In genomic region chr5:143315514-143315888, GRCm38 (mm10) we compare ENCODE assay signal across 9 mouse cellular contexts. TPM values are rescaled to one million over a fixed set of nuclear protein-coding genes. Genes with fewer than 3 reads are reported as not detected.
DNase-seq lines count a peak whose midpoint lies in the region; ATAC-seq lines count a peak whose summit lies in the region.
"Had no signal": no experiment of that assay in that cellular context is flagged by ENCODE, and none has a peak within 500 bp of the region (broad histone marks: within the 10 kb centered on the region; RNA-seq: fewer than 3 reads in every experiment).

No protein-coding gene starts in this region.

- H3K27me3 ChIP-seq in megakaryocyte, embryonic 14.5 days (replicated peaks) = no peaks in the 10 kb centered on the region
- H3K27me3 ChIP-seq in forebrain, embryonic 15.5 days = no peaks in the 10 kb centered on the region
- H3K27me3 ChIP-seq in liver, embryonic 12.5 days (replicated peaks) = no peaks in the 10 kb centered on the region

- 14% methylated on average over 8 of the region's 8 CpGs for WGBS in forebrain, embryonic 15.5 days
- 15% methylated on average over 8 of the region's 8 CpGs for WGBS in liver, embryonic 12.5 days (ENCODE audit: insufficient replicate concordance)

- peaks cover 50% of the 10 kb centered on the region for H3K4me1 ChIP-seq in megakaryocyte, embryonic 14.5 days
- H3K4me1 ChIP-seq in forebrain, embryonic 15.5 days = peaks cover 31% of the 10 kb centered on the region
- H3K4me1 ChIP-seq in liver, embryonic 12.5 days = peaks cover 46% of the 10 kb centered on the region

- peak overlapping the region; percentile 98 for H3K27ac ChIP-seq in forebrain, embryonic 15.5 days (replicated peaks)
- peak overlapping the region; percentile 89 for H3K27ac ChIP-seq in liver, embryonic 12.5 days

- H3K36me3 ChIP-seq in megakaryocyte, embryonic 14.5 days (replicated peaks; ENCODE audit: low read length) = peaks cover 78% of the 10 kb centered on the region
- peaks cover 61% of the 10 kb centered on the region for H3K36me3 ChIP-seq in forebrain, embryonic 15.5 days
- peaks cover 80% of the 10 kb centered on the region for H3K36me3 ChIP-seq in liver, embryonic 12.5 days

- H3K9ac ChIP-seq in forebrain, embryonic 15.5 days (replicated peaks) = no peak overlapping the region
- peak overlapping the region; percentile 95 for H3K9ac ChIP-seq in liver, embryonic 12.5 days

- H3K4me3 ChIP-seq in megakaryocyte, embryonic 14.5 days (replicated peaks) = peak overlapping the region; percentile 99
- peak overlapping the region; percentile 99 for H3K4me3 ChIP-seq in forebrain, embryonic 15.5 days
- peak overlapping the region; percentile 75 for H3K4me3 ChIP-seq in liver, embryonic 12.5 days

- DNase-seq in right cerebral cortex, postnatal 36 days (ENCODE audit: low spot score in 2 of 2) = no peak
- no peak for DNase-seq in layer of hippocampus, postnatal 14 days (ENCODE audit: low spot score in 2 of 2)
- no peak for DNase-seq in cerebellum, postnatal 10 days

- no peaks in the 10 kb centered on the region for H3K9me3 ChIP-seq in megakaryocyte, embryonic 14.5 days
- no peaks in the 10 kb centered on the region for H3K9me3 ChIP-seq in forebrain, embryonic 15.5 days
- H3K9me3 ChIP-seq in liver, embryonic 12.5 days (replicated peaks) = no peaks in the 10 kb centered on the region

- no peak for ATAC-seq in megakaryocyte, adult 5-6 weeks (ENCODE audit: poor library complexity, severe bottlenecking)
- no peak; the same call in 1 of the 2 replicates for ATAC-seq in forebrain, embryonic 15.5 days (replicated peaks)
- peak; percentile 8; the same call in 1 of the 2 replicates for ATAC-seq in liver, embryonic 12.5 days

- H3K4me2 ChIP-seq in forebrain, embryonic 15.5 days (replicated peaks) = peak overlapping the region; percentile 88
- H3K4me2 ChIP-seq in liver, embryonic 12.5 days = peak overlapping the region; percentile 95

RNA-seq across cellular contexts. Expression of gene E130309D02Rik, which starts 0.3 kb away (rescaled TPM):
- polyA plus RNA-seq in megakaryocyte, embryonic 14.5 days (2012; ENCODE audit: insufficient read depth, low replicate concordance) = 53.2 and 90.1 TPM in 2 replicates
- 22.4 TPM in 2 replicates for total RNA-seq in megakaryocyte, adult 5-6 weeks (2015)
- total RNA-seq in megakaryocyte, adult 5-6 weeks (2017) = 10.2 and 13.7 TPM in 2 replicates
- polyA plus RNA-seq in forebrain, embryonic 15.5 days (2015; fragmentation: Nextera tagmentation; extraction: Ambion mirVana) = 47.9 and 50.4 TPM in 2 replicates
- 43.6 and 44.8 TPM in 2 replicates for polyA plus RNA-seq in liver, embryonic 12.5 days (2016; fragmentation: Nextera tagmentation; extraction: Ambion mirVana)
- total RNA-seq in layer of hippocampus, postnatal 14 days (2021) = 10 to 100 TPM; 20.8 to 23.1 TPM

RNA-seq across cellular contexts. Expression of gene Zdhhc4, which starts 13.6 kb away (rescaled TPM):
- polyA plus RNA-seq in megakaryocyte, embryonic 14.5 days (2012; ENCODE audit: insufficient read depth, low replicate concordance) = 56.0 and 65.8 TPM in 2 replicates
- 48.5 and 55.0 TPM in 2 replicates for total RNA-seq in megakaryocyte, adult 5-6 weeks (2015)
- total RNA-seq in megakaryocyte, adult 5-6 weeks (2017) = 22.3 and 24.6 TPM in 2 replicates
- 73.5 and 75.0 TPM in 2 replicates for polyA plus RNA-seq in forebrain, embryonic 15.5 days (2015; fragmentation: Nextera tagmentation; extraction: Ambion mirVana)
- polyA plus RNA-seq in liver, embryonic 12.5 days (2016; fragmentation: Nextera tagmentation; extraction: Ambion mirVana) = 41.9 and 42.9 TPM in 2 replicates
- total RNA-seq in layer of hippocampus, postnatal 14 days (2021) = 10 to 100 TPM; 41.8 to 47.1 TPM

RNA-seq across cellular contexts. Expression of gene Zfp853, which starts 22.1 kb away (rescaled TPM):
- 0.06 TPM in 1 of 2 replicates, not detected in the other for polyA plus RNA-seq in megakaryocyte, embryonic 14.5 days (2012; ENCODE audit: insufficient read depth, low replicate concordance)
- total RNA-seq in megakaryocyte, adult 5-6 weeks (2015) = 0.09 TPM in 1 of 2 replicates, not detected in the other
- not detected in 2 replicates for total RNA-seq in megakaryocyte, adult 5-6 weeks (2017)
- polyA plus RNA-seq in forebrain, embryonic 15.5 days (2015; fragmentation: Nextera tagmentation; extraction: Ambion mirVana) = 0.08 TPM in 1 of 2 replicates, not detected in the other
- not detected in 2 replicates for polyA plus RNA-seq in liver, embryonic 12.5 days (2016; fragmentation: Nextera tagmentation; extraction: Ambion mirVana)
- 1 to 10 TPM; 7.7 to 7.9 TPM for total RNA-seq in layer of hippocampus, postnatal 14 days (2021)
- total RNA-seq: gastrocnemius, adult 8-10 months; neutrophil, adult 5-6 weeks had no signal

RNA-seq across cellular contexts. Expression of gene Grid2ip, which starts 41.6 kb away (rescaled TPM):
- not detected in 2 replicates for polyA plus RNA-seq in megakaryocyte, embryonic 14.5 days (2012; ENCODE audit: insufficient read depth, low replicate concordance)
- total RNA-seq in megakaryocyte, adult 5-6 weeks (2015) = not detected in 2 replicates
- not detected in 2 replicates for total RNA-seq in megakaryocyte, adult 5-6 weeks (2017)
- polyA plus RNA-seq in forebrain, embryonic 15.5 days (2015; fragmentation: Nextera tagmentation; extraction: Ambion mirVana) = 0.42 and 0.88 TPM in 2 replicates
- 0.04 TPM in 1 of 2 replicates, not detected in the other for polyA plus RNA-seq in liver, embryonic 12.5 days (2016; fragmentation: Nextera tagmentation; extraction: Ambion mirVana)
- total RNA-seq in layer of hippocampus, postnatal 14 days (2021) = 1 to 10 TPM; 4.1 to 8.1 TPM
- total RNA-seq: gastrocnemius, adult 8-10 months; neutrophil, adult 5-6 weeks had no signal

RNA-seq across cellular contexts. Expression of gene Zfp316, which starts 45.7 kb away (rescaled TPM):
- 1.1 and 1.7 TPM in 2 replicates for polyA plus RNA-seq in megakaryocyte, embryonic 14.5 days (2012; ENCODE audit: insufficient read depth, low replicate concordance)
- 0.32 and 0.47 TPM in 2 replicates for total RNA-seq in megakaryocyte, adult 5-6 weeks (2015)
- 1.2 and 1.4 TPM in 2 replicates for total RNA-seq in megakaryocyte, adult 5-6 weeks (2017)
- polyA plus RNA-seq in forebrain, embryonic 15.5 days (2015; fragmentation: Nextera tagmentation; extraction: Ambion mirVana) = 12.7 and 13.6 TPM in 2 replicates
- polyA plus RNA-seq in liver, embryonic 12.5 days (2016; fragmentation: Nextera tagmentation; extraction: Ambion mirVana) = 0.78 and 1.0 TPM in 2 replicates
- total RNA-seq in layer of hippocampus, postnatal 14 days (2021) = 10 to 100 TPM; 20.1 to 20.6 TPM
